Mouse (Mus musculus): ENCODE data around the gene Tpcn1.

Tpcn1 gene

DNA sequence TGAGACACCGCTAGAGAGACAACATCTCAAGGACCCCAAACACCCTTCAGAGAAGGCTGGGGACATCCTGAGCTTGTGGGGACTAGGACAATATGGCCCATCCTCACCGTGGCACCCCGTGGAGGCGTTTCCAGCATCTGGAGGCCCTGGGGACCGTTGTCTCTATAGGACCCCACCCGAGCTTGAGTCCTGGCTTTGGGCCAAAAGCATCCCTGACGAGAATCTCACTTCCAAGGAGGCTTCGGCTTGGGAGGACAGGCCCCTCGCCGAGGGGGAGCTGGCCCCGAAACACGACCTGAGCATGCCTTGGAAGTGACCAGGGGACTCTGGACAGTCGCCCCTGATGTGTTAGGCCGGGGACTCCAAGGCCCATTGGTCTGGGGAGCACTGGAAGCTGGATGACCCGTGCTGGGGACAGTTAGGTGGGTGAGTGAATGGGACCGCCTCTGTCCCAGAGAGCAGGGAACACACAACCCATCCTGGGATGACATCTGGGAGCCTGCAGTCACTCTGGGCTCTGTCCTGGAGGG, 20.8 kb upstream of the Tpcn1 start:
- DNase-seq (ENCODE audit: low read depth, low spot score), result no peak

GRCm38 (mm10) chr5:120607335-120607734, 18.9 kb upstream of the Tpcn1 start:
- DNase-seq (ENCODE audit: low read depth, low spot score), result no peak

DNA sequence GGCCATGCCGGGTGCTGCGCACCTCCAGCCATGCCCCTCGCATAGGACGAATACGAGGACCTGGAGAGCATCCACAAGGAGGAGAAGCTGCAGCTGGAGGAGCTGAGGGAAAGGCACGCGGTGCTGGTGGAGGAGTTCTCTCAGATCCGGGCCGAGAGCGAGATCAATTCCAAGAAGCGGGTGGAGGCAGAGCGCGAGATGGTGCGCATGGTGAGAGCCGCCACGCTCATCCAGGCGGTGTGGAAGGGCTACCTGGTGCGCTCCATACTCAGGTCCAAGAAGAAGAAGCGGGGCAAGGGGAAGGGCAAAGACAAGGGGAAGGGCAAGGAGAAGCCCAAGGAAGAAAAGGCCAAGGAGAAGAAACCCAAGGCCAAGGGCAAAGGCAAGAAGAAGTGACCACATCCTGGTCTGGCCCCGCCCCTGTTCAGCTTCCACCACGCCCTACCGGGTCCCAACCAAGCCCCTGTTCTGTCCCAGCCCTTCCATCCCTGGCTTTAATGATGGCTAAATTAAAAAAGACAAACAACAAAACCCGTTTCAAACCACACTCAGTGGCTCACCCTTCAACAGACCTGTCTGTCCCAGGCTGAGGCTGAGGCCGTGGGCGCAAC, 18.2 kb upstream of the Tpcn1 start:
- DNase-seq (ENCODE audit: low read depth, low spot score), result no peak

DNA sequence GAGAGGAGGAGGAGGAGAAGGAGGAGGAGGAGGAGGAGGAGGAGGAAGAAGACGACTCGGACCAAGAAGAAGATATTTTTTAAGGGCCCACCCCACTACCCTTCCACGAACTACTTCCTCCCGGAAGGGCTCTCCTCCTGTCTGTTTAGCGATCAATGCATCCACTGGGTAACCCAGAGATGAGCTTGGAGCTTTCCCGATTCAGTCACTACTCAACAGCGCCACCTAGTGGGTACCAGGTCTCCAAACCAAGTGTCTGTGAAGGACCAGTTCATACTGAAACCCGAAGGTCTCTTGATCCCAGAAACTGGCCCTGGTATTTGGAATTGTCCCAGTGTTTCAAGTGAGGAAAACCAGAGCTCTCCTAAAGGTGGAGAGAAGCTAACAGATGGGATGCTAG, 17.2 kb upstream of the Tpcn1 start:
- peak; percentile 89 for DNase-seq (ENCODE audit: low read depth, low spot score)

DNA sequence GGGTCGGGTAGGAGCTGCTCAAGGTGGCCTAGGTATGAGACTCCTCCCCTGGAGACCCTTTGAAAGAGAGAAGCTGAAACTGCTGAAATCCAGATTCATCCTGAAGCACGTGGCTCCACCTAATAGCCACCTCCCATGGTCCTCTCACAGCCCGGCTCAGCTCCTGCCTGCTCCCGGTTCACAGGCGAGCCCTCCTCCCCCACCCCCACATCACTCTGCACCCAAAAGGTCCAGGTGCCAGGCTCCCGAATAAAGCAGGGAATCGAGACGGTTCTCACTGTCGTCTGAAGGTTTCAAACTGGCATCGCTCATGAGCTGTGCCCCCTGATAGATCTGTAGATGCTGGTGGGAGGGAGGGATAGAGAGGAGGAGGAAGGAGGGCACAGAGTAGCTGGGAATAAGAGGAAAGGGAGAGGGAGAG, 16.8 kb upstream of the Tpcn1 start:
- no peak for DNase-seq (ENCODE audit: low read depth, low spot score)

DNA sequence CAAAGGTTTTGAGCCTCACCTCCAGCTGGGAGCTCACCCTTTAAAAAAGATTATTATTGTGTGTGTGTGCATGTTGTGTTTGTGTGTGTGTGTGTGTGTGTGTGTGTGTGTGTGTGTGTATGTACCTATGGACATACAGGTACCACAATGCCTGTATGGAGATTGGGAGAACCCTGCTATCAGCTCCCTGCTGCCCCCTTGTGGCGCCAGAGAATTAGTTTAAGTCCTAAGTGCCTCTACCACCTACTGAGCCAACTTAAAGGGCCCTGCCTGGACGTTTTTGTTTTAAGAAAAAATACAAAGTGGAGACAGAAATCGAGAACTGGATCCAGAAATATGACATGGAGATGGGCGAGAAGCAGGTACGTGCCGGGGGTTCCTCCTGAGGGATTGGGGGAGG, 16.4 kb upstream of the Tpcn1 start:
- peak; percentile 80 for DNase-seq (ENCODE audit: low read depth, low spot score)

- DNase-seq (ENCODE audit: low read depth, low spot score), result no peak
Observed at GRCm38 (mm10) chr5:120603515-120603914, 15.0 kb upstream of the Tpcn1 start.

- no peak for DNase-seq (ENCODE audit: low read depth, low spot score)
Observed at GRCm38 (mm10) chr5:120602210-120602609, 13.7 kb upstream of the Tpcn1 start.

DNA sequence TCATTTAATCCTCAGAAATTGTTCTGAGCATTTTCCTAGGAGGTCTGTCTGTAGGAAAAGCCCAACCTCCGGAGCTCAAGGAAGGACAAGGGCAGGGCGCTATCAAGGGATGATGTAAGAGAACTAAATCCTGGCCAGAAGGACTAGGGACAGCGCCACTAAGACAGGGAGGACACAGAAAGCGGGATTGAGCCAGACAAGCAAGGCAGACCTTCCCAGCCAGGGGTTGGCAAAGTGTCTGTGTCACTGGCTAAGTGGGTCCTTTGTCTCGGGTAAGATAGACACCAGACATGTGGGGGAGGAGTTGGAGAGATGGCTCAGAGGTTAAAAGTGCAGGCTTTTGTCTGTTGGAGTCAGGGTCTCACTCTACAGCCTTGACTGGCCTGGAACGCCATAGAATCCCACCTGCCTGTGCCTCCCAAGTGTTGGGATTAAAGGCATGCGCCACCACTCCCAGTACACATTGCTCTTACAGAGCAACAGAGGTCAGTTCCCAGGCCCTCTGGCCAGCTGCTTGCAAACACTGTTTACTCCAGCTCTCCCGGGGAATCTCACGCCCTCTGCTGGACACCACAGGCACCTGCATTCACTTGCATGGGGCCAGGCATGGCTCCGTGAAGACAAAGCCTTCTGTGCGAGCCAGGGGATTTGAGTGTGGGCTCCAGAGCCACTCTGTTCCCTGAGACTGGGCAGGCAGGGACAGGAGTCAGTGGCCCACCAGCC, 12.6 kb upstream of the Tpcn1 start:
- no peak for DNase-seq (ENCODE audit: low read depth, low spot score)

GRCm38 (mm10) chr5:120599625-120600024, 11.2 kb upstream of the Tpcn1 start:
- DNase-seq (ENCODE audit: low read depth, low spot score), result no peak

GRCm38 (mm10) chr5:120594485-120594884, 6.0 kb upstream of the Tpcn1 start:
- no peak for DNase-seq (ENCODE audit: low read depth, low spot score)

DNA sequence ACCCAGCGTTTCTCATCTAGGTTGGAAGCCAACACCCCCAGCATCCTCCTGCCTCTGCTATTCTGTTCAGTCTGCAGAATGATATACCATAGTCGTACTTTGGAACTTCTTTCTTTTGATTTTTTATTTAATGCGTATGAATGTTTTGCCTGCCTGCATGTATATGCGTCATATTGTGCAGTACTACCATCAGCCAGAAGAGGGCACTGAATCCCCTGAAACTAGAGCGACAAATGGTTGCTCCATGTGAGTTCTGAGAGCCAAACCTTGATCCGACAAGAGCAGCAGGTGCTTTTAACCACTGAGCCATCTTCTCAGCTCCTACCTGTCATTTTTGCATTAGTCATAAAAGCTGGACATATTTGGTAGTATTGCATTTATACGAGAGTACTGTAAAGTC, 3.7 kb upstream of the Tpcn1 start:
- DNase-seq (ENCODE audit: low read depth, low spot score), result no peak

GRCm38 (mm10) chr5:120590356-120591010, 2.0 kb upstream of the Tpcn1 start:
- DNase-seq (ENCODE audit: low read depth, low spot score), result no peak

DNA sequence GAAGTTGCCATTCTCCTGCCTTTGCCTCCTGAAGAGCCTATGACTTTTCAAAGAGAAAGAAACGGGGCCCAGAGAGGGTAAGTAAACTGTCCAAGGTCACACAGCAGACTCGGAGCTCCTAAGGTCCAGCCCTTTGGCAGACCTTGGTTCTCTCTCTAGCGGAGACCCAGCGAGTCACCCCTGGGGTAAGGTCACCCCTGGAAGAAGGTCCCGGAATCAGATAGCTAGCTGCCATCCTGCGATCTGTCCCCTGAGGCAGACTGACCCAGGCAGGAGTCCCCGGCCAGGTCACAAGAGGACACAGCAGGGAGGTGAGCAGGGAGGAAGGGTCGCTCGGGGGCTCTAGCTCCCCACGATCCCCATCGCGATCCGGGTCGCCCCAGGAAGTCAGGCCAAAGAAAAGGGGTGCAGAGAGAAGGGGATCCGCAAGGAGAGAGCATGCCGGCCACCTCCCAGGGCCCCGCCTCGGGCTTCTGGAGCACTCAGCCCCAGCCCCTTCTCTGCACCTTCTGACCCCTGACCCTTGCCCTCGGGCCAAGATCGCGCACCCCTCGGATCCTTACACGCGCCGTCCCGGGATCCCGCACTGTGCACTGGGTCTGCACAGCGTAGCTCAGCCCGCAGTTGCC, 419 bp downstream of the Tpcn1 start:
- DNase-seq (ENCODE audit: low read depth, low spot score), result no peak

- no peak for DNase-seq (ENCODE audit: low read depth, low spot score)
Observed at GRCm38 (mm10) chr5:120587616-120587926, 902 bp downstream of the Tpcn1 start.

DNA sequence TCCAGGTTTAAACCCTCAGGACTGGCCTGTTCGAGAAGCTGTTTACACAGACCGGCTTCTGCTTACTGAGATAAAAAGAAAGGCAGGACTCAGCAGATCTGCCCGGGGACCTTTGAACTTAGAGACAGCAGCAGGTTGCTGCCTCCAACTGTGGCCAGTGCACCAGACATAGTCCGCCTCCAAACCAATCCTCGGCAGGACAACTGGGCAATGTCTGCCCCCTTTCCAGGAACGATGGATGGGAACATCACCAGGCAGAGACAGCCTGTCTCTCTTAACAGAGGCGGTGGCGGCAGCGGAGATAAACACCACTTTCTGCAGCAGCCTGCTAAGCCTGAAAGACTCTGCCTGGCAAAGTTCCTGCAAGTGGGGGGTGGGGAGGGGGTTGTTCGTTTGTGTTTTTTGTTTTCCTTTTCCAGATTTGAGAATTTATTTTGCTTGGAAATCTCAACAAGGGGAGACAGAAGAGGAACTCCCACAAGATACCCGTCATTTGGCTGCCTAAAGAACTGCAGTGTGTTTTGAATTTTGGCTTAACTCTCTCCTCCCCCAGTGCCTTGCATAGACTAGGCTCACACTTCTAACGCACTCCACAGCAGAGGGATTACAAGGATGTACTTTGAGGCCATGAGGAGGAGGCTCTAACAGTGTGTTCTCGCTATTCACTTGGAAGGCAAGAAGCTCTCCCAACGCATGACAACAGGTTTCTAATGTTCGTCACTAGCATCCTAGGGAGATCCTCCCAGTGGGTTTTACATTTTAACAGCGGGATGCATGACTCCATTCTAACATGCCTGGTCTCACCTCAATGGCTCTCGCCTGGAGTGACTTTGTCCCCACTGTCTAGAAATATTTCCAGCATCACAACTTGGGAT, 1.5 kb downstream of the Tpcn1 start:
- DNase-seq (ENCODE audit: low read depth, low spot score), result no peak

DNA sequence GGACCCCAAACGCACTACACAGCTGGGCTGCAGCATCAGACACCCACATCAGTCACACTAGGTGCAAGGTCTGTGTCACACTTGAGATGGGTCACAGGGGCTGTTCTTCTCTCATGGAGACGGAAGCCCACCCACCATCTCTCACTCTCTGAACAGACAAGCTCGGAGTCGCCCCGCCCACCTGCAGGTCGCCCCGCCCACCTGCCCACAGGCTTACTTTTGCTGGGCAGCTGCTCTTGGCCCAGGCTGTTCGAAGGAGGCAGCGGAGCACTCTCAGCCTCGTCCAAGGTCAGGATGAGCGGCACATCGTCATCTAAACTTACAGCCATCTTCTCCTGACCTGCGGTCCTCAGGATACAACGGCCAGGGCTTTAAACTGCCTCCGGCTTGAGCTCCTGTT, 3.5 kb downstream of the Tpcn1 start:
- DNase-seq (ENCODE audit: low read depth, low spot score), result no peak

- no peak for DNase-seq (ENCODE audit: low read depth, low spot score)
Observed at GRCm38 (mm10) chr5:120583511-120583910, 5.0 kb downstream of the Tpcn1 start.

- no peak for DNase-seq (ENCODE audit: low read depth, low spot score)
Observed at GRCm38 (mm10) chr5:120582002-120582401, 6.5 kb downstream of the Tpcn1 start.

DNA sequence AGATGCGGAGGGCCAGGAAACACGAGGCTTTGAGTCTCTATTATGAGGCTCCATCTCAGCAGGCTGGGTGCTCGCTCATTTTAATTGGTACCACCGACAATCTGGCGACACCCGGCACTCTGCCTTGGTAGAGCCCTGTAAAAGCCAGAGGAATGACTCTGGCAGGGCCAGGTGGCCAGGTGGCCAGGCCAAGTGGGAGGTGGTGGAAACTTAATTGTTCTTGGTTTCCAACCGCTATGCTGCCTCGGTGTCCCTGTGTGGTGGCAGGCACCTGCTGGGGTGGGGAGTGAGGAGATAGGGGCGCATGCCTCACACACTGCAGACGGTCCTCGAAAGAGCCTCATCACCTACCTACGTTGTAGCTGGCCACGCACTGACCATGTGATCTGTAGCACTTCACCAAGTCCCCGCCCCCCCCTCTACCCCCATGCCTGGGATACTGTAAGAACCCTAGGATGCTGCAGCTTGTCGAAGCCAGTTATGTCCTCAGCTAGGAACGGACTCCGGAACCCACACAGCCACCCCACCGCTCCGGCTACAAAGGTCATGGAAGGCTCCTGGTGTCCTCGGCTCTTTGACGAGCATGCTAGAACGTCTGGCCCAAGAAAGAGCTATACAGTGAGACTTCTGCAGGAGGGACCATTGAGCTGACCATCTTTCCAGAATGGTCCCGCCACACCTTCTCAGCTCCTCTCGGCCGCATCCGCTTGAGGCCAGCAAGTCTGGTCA, 8.4 kb downstream of the Tpcn1 start:
- no peak for DNase-seq (ENCODE audit: low read depth, low spot score)

All from embryo, embryonic 11.5 days (tissue).